Mouse (Mus musculus): ENCODE data around the gene Sfxn2. TPM values are rescaled to one million over a fixed set of nuclear protein-coding genes. Genes with fewer than 3 reads are reported as not detected.

Gene Sfxn2
- polyA plus RNA-seq, 1 experiment from 2014 or later: 22.2 TPM

DNA sequence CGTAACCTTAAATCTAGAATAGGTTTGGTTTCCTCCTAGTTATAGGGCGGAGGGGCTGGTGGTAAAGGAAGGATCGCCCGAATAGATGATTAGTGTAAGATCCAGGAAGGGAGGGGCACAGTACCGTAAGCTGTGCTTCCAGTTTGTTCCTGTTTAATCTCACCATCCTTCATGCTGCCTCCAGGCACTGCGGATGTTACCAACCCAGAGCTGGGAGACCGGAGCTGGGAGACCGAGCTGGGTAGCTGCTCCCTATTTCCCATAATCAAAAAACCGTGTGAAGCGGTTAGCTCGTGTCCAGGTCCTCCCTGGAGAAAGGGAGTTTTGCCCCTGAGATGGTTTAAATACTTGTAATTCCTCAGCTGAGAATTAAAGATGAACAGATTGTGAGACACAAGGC is 43.2 kb downstream of the Sfxn2 start:
- DNase-seq (no peak), ATAC-seq (ENCODE audit: insufficient read depth) (no peak)
- Histone ChIP-seq H3K4me3 (ENCODE audit: low read depth, low read length) (no peak overlapping the region), H3K9ac (no peak overlapping the region), H3K9me3 (ENCODE audit: low read depth, low read length) (no peaks in the 10 kb centered on the region), H3K27ac (ENCODE audit: low read depth) (no peak overlapping the region), H3K4me2 (no peak overlapping the region), H3K36me3 (ENCODE audit: insufficient read depth) (peaks cover 21% of the 10 kb centered on the region; the same call in 1 of the 2 replicates), H3K4me1 (ENCODE audit: insufficient read depth) (peaks cover 23% of the 10 kb centered on the region), H3K27me3 (ENCODE audit: insufficient read depth, low read length) (no peaks in the 10 kb centered on the region)
- TF ChIP-seq CTCF (IDR thresholded peaks at IDR 0.05; ENCODE audit: low read depth): no peak
- 71% methylated on average over 11 of the region's 11 CpGs for WGBS

DNA sequence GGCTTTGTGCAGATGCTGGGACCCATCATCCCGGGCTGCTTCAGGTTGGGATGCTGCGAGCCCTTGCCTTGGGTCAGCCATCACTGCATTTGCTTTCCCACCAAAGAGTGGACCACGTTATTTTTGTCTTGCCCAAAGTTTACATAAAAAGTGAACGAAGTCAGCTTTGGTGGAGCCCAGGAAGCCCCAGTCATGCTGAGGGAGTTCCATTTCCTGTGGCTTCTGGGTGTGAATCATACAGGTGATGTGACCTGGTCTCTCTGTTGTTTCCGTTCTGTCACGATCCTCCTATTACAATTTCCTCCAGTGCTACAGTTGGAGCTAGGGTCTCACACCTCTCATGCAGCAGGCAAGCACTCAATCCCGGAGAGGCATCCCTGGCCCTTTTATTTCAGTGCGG is 44.2 kb downstream of the Sfxn2 start:
- Histone ChIP-seq H3K4me1 (ENCODE audit: insufficient read depth) (peaks cover 32% of the 10 kb centered on the region), H3K4me2 (no peak overlapping the region), H3K9ac (no peak overlapping the region), H3K36me3 (ENCODE audit: insufficient read depth) (peaks cover 21% of the 10 kb centered on the region; the same call in 1 of the 2 replicates), H3K4me3 (ENCODE audit: low read depth, low read length) (no peak overlapping the region), H3K9me3 (ENCODE audit: low read depth, low read length) (no peaks in the 10 kb centered on the region), H3K27ac (ENCODE audit: low read depth) (no peak overlapping the region), H3K27me3 (ENCODE audit: insufficient read depth, low read length) (no peaks in the 10 kb centered on the region)
- WGBS: 76% methylated on average over 8 of the region's 8 CpGs
- DNase-seq: no peak
- TF ChIP-seq CTCF (IDR thresholded peaks at IDR 0.05; ENCODE audit: low read depth): no peak
- no peak for ATAC-seq (ENCODE audit: insufficient read depth)

DNA sequence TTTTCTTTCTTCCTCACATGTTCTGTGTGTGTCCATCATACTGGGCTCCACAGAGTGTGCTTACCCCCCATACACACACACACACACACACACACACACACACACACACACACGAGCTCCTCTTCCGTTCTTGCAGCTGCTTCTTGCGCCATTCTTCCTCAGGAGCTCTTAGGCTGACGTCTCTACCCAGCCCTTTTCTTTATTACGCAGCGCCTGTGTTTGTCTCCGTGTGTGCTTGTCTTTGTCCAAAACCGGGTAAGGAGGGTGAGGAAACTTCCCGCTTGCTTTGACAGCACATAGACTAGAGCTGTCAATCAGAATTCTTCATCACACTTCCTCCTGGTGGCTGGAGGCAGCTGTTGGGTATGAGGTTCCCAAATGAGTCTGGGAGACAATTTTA is 45.2 kb downstream of the Sfxn2 start:
- Histone ChIP-seq H3K9ac (no peak overlapping the region), H3K27me3 (ENCODE audit: insufficient read depth, low read length) (no peaks in the 10 kb centered on the region), H3K27ac (ENCODE audit: low read depth) (peak overlapping the region; percentile 18; the same call in 1 of the 2 replicates), H3K4me1 (ENCODE audit: insufficient read depth) (peaks cover 40% of the 10 kb centered on the region), H3K4me2 (no peak overlapping the region), H3K4me3 (ENCODE audit: low read depth, low read length) (no peak overlapping the region), H3K9me3 (ENCODE audit: low read depth, low read length) (no peaks in the 10 kb centered on the region), H3K36me3 (ENCODE audit: insufficient read depth) (peaks cover 13% of the 10 kb centered on the region; the same call in 1 of the 2 replicates)
- no peak for TF ChIP-seq CTCF (IDR thresholded peaks at IDR 0.05; ENCODE audit: low read depth)
- WGBS: 60% methylated on average over 9 of the region's 9 CpGs
- ATAC-seq (ENCODE audit: insufficient read depth) (no peak), DNase-seq (no peak)

DNA sequence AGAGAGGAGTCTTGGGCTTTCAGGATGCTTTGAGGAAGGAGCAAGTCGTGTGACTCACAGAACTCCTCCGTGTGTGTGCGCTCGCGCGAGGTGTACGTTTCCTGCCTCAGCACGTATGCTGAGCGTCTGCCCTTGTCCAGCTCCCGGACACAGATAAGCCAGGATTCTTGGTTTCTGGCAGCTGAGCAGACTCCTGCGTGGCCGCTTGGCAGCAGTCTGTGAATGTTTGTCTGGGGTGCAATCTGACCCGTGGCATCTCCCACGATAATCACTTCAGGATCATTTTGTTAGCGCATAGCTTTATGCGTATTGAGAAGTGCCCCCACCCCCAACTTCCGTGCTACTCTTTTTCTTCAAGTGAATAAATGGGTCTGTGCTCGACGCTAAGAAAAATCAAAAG is 45.8 kb downstream of the Sfxn2 start:
- H3K9ac ChIP-seq: no peak overlapping the region
- ATAC-seq (ENCODE audit: insufficient read depth) (no peak), DNase-seq (peak; percentile 61)
- no peak for TF ChIP-seq CTCF (IDR thresholded peaks at IDR 0.05; ENCODE audit: low read depth)
- H3K9me3 ChIP-seq (ENCODE audit: low read depth, low read length): no peaks in the 10 kb centered on the region
- H3K4me2 ChIP-seq: no peak overlapping the region
- H3K36me3 ChIP-seq (ENCODE audit: insufficient read depth): peaks cover 7% of the 10 kb centered on the region; the same call in 1 of the 2 replicates
- no peaks in the 10 kb centered on the region for H3K27me3 ChIP-seq (ENCODE audit: insufficient read depth, low read length)
- H3K4me1 ChIP-seq (ENCODE audit: insufficient read depth): peaks cover 45% of the 10 kb centered on the region
- no peak overlapping the region for H3K27ac ChIP-seq (ENCODE audit: low read depth)
- WGBS: 42% methylated on average over 19 of the region's 19 CpGs
- H3K4me3 ChIP-seq (ENCODE audit: low read depth, low read length): no peak overlapping the region

DNA sequence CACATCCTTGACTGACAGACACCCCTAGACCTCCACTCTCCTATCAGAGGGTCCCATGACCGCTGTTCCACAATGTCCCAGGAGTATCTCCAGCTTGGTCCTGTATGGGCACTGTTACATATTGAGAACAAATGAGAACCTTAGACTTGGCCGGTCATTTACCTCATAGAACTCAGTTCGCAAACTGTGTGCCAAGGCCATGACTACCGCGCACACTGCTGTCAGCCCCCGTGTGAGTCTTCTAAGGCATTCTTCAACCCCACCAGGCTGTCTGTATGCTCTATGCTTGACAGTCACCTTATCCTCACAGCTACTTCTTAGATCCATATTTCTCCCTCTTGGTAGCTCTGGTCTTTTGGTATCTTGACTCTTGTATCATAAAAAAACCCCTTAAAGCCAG is 46.4 kb downstream of the Sfxn2 start:
- H3K9me3 ChIP-seq (ENCODE audit: low read depth, low read length): no peaks in the 10 kb centered on the region
- peak overlapping the region; percentile 60 for H3K27ac ChIP-seq (ENCODE audit: low read depth)
- no peaks in the 10 kb centered on the region for H3K27me3 ChIP-seq (ENCODE audit: insufficient read depth, low read length)
- H3K4me3 ChIP-seq (ENCODE audit: low read depth, low read length): no peak overlapping the region
- peaks cover 47% of the 10 kb centered on the region for H3K4me1 ChIP-seq (ENCODE audit: insufficient read depth)
- H3K9ac ChIP-seq: no peak overlapping the region
- ATAC-seq (ENCODE audit: insufficient read depth) (no peak), DNase-seq (no peak)
- H3K36me3 ChIP-seq (ENCODE audit: insufficient read depth): peaks cover 2% of the 10 kb centered on the region; the same call in 1 of the 2 replicates
- WGBS: 86% methylated on average over 6 of the region's 6 CpGs
- TF ChIP-seq CTCF (IDR thresholded peaks at IDR 0.05; ENCODE audit: low read depth): no peak
- H3K4me2 ChIP-seq: no peak overlapping the region

DNA sequence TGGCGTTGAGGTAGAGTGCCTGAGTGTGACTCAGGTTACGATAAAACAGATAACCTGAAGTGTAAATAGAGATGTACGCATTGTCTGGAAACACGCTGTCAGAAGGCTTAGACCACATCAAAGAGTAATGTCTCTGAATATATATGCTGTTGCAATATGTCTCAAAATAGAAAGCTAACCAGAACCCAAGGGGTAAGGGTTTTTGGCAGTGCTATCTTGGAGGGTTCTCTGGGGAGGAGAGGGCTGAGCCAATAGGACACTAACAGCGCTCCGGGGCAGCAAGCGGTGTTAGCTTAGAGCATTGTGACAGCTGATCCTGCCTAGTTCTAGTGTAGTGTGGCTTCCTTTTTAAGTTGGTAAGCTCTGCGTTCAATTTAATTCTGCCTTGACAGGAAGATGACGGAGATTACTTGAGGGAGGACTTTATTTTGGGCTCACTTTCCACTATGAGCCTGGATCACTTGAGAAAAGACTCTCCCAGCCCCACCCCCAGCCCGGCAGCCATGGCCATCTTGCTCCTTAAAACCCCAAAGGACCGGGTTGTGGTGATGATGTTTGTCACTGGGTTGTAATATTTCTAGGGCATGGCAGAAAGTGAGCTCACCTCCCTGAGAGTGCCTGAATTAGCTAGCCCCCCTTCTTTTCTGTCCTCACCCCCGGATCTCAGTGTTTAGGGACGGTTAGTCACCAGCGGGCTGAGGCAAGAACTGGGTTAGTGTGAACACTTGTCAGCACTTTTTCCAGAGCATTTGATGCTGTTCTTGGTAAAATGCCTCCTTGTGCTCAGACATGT is 47.0 kb downstream of the Sfxn2 start:
- ATAC-seq (ENCODE audit: insufficient read depth) (no peak), DNase-seq (peak; percentile 64)
- no peak for TF ChIP-seq CTCF (IDR thresholded peaks at IDR 0.05; ENCODE audit: low read depth)
- Histone ChIP-seq H3K27ac (ENCODE audit: low read depth) (peak overlapping the region; percentile 60), H3K4me1 (ENCODE audit: insufficient read depth) (peaks cover 53% of the 10 kb centered on the region), H3K36me3 (ENCODE audit: insufficient read depth) (peaks cover 4% of the 10 kb centered on the region; the same call in 1 of the 2 replicates), H3K9ac (no peak overlapping the region), H3K4me3 (ENCODE audit: low read depth, low read length) (no peak overlapping the region), H3K4me2 (no peak overlapping the region), H3K27me3 (ENCODE audit: insufficient read depth, low read length) (no peaks in the 10 kb centered on the region), H3K9me3 (ENCODE audit: low read depth, low read length) (no peaks in the 10 kb centered on the region)
- 59% methylated on average over 14 of the region's 14 CpGs for WGBS

Data from lung, embryonic 14.5 days (tissue).